Mouse (Mus musculus): ENCODE results near the gene Dhps.

Gene Dhps

DNA sequence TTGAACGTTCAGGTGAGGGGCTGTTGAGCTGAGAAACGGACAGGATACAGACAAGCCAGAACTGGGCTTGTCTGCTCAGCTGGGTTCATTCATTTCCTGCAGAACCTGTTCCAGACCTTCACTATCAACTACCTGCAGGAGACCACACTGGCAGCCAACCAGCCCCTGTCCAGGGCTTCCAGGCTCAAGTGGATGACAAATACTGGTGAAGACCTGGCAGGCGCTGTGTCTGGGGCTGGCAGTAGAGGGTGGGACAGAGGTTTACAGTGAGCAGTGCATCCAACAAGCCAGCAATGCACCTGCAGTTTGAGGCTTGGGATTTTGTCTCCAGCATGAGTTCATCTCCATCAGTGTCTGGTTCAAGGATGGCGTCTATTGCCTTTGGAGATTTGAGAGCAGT, 25.3 kb downstream of the Dhps start:
- DNase-seq = peak; percentile 82

DNA sequence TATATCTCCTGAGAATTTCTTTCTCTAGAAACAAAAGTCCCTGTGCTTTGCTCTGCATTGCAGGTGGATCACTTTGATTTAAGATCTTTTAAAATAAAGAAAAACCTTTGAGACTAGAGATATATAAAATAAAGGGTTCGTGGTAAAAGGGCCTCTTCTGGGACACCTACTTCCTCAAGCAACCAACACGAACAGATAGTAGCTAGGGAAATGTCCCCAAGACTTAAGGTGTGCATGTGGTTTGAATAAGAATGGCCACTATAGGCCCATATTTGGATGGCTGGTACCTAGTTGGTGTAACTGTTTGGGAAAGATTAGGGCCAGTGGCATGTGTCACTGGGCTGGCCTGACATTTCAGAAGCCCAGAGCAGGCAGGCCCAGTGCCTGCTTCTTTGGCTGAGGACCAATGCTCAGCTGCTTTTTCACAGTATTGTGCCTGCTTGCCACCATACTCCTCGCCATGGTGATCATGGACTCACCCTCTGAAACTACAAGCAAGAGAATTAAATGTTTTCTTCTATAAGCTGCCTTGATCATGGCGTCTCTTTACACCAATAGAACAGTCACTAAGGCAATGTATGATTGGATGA, 28.6 kb downstream of the Dhps start:
- DNase-seq = peak; percentile 71

DNA sequence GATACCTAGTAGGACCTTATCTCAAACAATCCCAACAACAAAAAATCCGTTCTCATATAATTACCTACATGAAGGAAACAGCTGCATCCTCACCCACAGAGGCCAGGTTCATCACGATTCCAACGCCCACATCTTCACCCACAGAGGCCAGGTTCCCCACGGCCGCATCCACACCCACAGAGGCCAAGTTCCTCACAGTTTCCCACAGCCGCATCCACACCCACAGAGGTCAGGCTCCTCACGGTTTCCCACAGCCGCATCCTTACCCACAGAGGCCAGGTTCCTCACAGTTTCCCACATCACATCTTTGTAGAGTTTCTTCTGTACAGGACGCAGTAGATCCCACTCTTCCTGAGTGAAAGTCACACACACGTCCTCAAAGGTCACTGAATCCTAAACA, 41.7 kb downstream of the Dhps start:
- DNase-seq = peak; percentile 75

DNA sequence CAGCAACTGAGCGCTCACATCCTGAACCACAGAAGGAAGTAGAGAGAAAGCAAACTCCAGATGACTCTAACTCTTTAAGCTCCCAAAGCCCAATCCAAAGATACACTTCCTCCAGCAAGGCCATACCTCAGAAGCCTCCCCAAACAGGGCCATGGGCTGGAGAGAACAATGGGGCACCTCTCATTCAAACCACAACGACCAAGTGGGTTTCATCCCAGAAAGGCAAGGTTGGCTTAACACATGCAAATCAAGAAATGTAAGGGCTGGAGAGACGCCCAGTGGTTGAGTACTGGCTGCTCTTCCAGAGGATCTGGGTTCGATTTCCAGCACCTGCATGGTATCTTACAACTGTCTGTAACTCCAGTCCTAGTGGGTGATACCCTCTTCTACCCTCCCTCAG, 43.9 kb downstream of the Dhps start:
- peak; percentile 40 for DNase-seq

DNA sequence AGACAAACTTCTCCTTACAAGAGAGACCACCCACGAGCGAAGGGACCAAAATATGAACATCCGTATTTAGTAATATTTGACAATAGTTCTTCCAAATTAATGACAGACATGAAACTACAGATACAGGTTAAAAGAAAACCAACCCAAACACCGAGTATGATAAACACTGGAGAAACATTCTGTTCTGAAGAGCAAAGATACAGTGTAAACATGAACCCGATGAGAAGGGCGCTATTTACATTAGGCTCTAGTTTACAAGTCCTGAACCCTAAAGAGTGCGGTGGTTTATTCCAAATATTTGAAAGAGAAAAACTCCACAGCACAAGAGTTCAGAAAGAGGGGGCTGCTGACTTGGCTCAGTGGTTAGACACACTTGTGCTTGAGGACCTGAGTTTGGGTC, 45.4 kb downstream of the Dhps start:
- no peak for DNase-seq

DNA sequence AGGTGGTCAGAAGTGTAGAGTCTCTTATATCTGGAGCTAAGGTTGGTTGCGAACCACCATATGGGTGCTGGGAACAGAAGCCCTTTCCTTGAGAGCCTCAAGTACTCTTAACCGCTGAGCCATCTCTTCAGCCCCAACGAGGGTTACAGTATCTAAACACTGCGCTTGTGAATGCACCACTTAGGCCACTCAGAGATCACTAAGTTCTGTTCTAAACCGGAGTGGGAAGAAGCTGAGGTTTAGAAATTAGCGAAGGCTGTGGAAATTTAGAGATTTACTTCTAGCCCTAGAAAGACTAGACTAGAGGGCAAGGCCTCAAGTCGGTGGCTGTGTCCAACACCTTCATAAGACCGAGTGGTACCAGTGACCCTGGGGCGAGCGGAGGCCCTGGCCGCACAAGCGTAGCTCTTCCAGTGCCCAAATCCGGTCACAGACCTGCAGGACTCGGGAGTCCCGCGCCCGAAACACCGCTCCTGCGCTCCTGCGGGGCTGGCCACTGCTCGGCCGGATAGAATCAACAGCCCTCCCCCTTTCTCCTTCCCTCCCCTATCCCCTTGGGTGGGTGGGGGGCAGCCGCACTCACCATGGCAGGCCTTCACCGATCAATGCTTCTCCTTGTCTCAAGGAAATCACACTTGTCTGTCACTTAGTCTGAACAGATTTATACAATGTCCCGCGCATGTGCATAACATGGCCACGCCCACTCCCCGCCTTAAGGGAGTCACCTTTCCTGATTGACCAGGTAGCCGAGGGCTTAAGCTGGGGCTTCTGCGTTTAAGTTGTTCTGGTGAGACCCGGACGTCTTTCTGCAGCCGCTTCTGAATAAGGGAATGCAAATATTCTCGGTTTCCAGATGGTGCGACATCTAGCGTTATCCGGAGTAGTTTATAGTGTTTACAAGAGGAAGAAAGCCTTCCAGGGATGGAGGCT, 47.8 kb downstream of the Dhps start:
- peak; percentile 97 for DNase-seq

DNA sequence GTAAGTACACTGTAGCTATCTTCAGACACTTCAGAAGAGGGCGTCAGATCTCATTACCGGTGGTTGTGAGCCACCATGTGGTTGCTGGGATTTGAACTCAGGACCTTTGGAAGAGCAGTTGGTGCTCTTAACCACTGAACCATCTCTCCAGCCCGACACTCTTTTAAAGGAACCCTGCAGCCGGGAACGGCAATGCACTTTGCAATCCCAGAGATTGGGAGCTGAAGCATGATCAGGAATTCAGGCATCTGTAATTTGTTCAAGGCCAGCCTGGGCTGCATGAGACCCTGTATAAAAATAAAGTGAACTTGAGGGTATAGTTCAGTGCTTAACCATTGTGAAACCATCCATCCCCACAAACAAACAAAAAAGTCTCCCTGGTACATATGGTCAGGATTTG, 48.7 kb downstream of the Dhps start:
- peak; percentile 65 for DNase-seq

DNA sequence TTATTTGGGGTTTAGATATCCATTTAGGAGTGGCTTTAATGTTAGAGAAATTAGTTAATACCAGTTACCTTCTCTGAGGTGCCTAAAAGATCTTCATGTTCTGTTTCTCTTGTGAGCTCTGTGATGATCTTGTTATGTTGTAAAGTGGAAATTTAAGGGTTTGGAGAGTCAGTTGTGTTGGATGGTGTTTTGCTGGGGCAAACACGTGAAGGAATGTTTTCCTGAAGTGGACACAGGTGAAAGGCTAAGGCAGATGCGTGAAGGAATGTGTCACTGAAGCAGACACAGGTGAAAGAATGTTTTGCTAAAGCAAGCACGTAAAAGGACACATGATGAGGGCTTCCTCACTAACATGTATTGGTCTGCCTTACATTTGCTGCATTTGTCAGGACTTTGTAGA, 51.4 kb downstream of the Dhps start, which contains the start of gene Zfp791:
Gene Zfp791, minus strand, starts transcription at position 101 of the 400 bp plus-strand sequence.
- peak; percentile 42 for DNase-seq

DNA sequence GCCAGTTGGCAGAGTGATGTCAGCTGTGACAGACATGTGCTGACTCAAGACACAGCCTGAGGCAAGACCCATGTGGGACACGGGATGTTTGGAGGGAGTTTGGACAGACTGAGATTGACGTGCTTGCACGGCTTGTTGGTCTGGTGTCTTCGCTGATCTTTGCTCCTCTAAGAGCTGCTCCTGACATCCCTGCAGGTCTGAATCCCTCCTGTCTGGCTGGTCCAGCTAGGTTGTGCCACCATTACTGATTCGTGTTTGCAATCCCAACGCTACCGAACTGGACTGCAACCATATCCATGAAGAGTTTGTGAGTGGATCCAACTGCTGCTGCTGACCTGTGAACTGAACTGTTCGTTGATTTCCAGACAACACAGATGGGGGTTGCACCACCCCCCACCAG, 52.1 kb downstream of the Dhps start:
- DNase-seq = peak; percentile 60

Measured in heart, adult 11 months (tissue).